Mouse (Mus musculus) B cell, adult (primary cell): ENCODE data around the gene Jaml. TPM values are rescaled to one million over a fixed set of nuclear protein-coding genes. Genes with fewer than 3 reads are reported as not detected.

ENCODE experiments used
- total RNA-seq: library from RNA; stranded (reverse); gene quantifications from 4 replicates; pipeline ENCODE4 v1.2.4, GENCODE M21; 2023; ENCODE audit not compliant: inconsistent age

Gene Jaml
- 18.6 to 28.7 TPM (median 24.3 TPM) in 4 replicates for total RNA-seq

DNA sequence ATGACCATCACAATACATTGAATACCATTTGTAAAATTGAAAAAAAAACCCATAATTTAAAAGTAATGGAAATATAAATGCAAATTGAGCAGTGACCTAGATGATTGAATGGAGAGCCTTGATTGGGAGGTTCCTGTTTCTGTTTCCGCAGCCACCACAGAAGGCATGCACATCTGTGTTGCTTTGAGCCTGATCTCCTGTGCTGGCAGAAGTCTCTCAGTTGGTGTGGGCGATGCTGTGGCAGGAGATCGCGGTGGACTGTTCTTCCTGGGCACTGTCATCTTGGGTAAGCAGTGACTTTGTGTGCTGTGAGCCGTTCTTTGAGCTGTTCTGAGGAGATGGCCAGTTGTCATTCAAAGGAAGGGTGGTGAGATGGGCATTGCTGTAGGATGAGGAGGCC, at the start of gene Jaml:
Gene Jaml (plus strand): TSS at position 173 of the 400 bp plus-strand sequence.

DNA sequence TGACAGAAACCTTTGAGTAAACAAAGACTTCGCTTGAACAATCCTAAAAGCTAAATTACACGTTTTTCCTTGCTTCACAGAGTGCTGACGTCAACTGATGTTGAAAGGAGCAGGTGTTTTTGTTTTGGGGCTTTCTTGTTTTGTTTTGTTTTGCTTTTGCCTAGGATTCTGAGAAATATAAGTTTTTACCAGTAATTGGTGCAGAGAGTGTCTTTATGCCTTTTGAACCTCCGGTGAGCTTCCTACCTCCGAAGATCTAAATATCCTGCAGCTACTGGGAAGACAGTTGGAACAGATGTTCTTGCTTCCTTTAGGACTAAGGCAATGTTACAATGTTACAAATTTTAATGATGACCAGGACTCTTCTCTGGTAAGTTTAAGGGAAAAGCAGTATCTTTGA, 39.5 kb upstream of the Jaml start, which contains the start of gene Mpzl2:
Gene Mpzl2 (plus strand): TSS at position 301 of the 400 bp plus-strand sequence.

GRCm38 (mm10) chr9:45055082-45055713, 23.8 kb upstream of the Jaml start, which contains the start of gene Mpzl3:
TSS of gene Mpzl3 (plus strand) at chr9:45055186.

GRCm38 (mm10) chr9:45117741-45118431, 38.9 kb downstream of the Jaml start, which contains the start of gene Scn2b:
TSS of gene Scn2b (plus strand) at chr9:45117782.

DNA sequence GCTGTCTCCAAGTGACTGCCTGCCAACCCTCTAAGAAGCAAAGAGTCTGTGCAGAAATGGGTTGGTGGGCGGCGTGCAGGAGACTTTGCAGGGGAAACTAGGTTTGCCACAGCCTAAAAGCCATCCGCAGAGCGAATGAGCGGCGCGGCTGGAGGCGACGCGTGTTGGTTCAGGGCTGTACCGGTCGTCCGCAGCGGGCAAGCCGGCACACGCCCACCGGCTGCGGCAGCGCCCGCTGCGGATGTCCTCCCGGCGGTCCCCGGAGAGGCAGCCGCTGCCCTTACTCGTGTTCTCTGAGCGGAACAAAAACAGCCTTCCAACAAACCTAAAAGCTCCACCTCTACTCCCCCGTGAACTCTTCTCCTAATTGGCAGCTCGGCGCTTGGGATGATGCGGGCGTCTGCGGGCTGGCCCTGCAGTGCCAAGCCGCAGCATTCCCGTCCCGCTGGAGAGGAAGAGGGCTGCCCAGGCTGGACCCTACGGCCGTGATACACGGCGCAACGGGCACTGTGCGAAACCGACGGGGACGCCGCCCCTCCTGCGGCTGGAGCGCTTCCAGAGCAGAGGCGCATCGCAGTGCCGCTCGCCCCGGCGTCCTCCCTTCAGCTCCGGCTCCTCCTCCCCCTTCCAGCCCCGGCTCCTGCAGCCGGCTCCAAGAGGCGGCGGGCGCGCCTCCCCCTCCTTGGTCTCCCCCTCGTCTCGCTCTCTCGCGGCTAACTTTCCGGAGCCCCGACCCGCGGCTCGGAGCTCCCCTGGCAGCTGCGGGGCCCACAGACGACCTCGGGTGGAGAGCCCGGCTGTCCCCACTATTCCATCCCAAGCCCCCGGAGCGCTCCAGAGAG, 59.4 kb downstream of the Jaml start, which contains the start of gene Scn4b:
Gene Scn4b (plus strand): TSS at position 205 of the 842 bp plus-strand sequence.

Other genes with a start within 250 kb of the Jaml start
- 109 to 145 TPM (median 140 TPM) in 4 replicates for gene Kmt2a, start 197.9 kb upstream of the Jaml start, total RNA-seq
- gene Atp5l, start 158.4 kb upstream of the Jaml start, total RNA-seq, result 137 to 172 TPM (median 149 TPM) in 4 replicates
- gene Ube4a, start 113.6 kb upstream of the Jaml start, total RNA-seq, result 81.6 to 97.6 TPM (median 87.8 TPM) in 4 replicates
- gene Cd3g, start 98.8 kb upstream of the Jaml start, total RNA-seq, result 1.1 to 4.0 TPM (median 2.6 TPM) in 4 replicates
- gene Cd3d, start 97.4 kb upstream of the Jaml start, total RNA-seq, result 0.99 to 5.0 TPM (median 2.6 TPM) in 4 replicates
- 2.4 to 5.5 TPM (median 3.6 TPM) in 4 replicates for gene Cd3e, start 69.6 kb upstream of the Jaml start, total RNA-seq
- 0.27 to 1.1 TPM (median 0.77 TPM) in 4 replicates for gene Mpzl2, start 39.4 kb upstream of the Jaml start, total RNA-seq
- 6.6 to 7.4 TPM (median 7.2 TPM) in 4 replicates for gene Mpzl3, start 24.0 kb upstream of the Jaml start, total RNA-seq
- gene Scn2b, start 38.6 kb downstream of the Jaml start, total RNA-seq, result 0.26 to 0.69 TPM (median 0.29 TPM) in 4 replicates
- 0.24 to 0.54 TPM (median 0.45 TPM) in 4 replicates for gene Scn4b, start 59.2 kb downstream of the Jaml start, total RNA-seq
- gene BC049352, start 102.8 kb downstream of the Jaml start, total RNA-seq, result 0.39 to 0.90 TPM in 2 of 4 replicates, not detected in the others
- not detected in 4 replicates for gene Tmprss4, start 124.9 kb downstream of the Jaml start, total RNA-seq
- gene Il10ra, start 190.0 kb downstream of the Jaml start, total RNA-seq, result 197 to 207 TPM (median 199 TPM) in 4 replicates
- 0.16 to 0.51 TPM (median 0.38 TPM) in 4 replicates for gene Tmprss13, start 239.9 kb downstream of the Jaml start, total RNA-seq